Mouse (Mus musculus) MEL (cell line): ENCODE data around the gene Bcl11b. TPM values are rescaled to one million over a fixed set of nuclear protein-coding genes. Genes with fewer than 3 reads are reported as not detected.

Experiments
- DNase-seq: peaks from one replicate; pipeline ENCODE4 v3.0.0; 2011; ENCODE audit warnings: low read depth, low spot score
- H3K27ac ChIP-seq: 2 replicates; pipeline ENCODE4 v1.5.1; 2012; ENCODE audit warnings: low read depth, mild to moderate bottlenecking, control low read depth, low read length, moderate library complexity; ENCODE audit not compliant: control insufficient read depth
- H3K27me3 ChIP-seq, 2 experiments: fragments of 150-350 bp in 1 of 2; sonication (generic) in 1 of 2; 2 replicates each; pipeline ENCODE4 v1.6.1; 2012; ENCODE audit warnings: low read length in 2 of 2, mild to moderate bottlenecking in 2 of 2, improper control_type of control experiment in 1 of 2, moderate library complexity in 1 of 2; ENCODE audit not compliant: insufficient read depth in 2 of 2, control insufficient read depth in 1 of 2
- H3K36me3 ChIP-seq, 2 experiments: 2 replicates each; pipeline ENCODE4 v1.6.1; 2012 to 2014; ENCODE audit warnings: low read length in 2 of 2, improper control_type of control experiment in 1 of 2, inconsistent platforms in 1 of 2, mild to moderate bottlenecking in 1 of 2; ENCODE audit not compliant: insufficient read depth in 2 of 2, control insufficient read depth in 1 of 2
- H3K4me1 ChIP-seq, 2 experiments: fragments of 150-350 bp in 1 of 2; sonication (generic) in 1 of 2; 2 replicates each; pipeline ENCODE4 v1.6.1; 2012; ENCODE audit warnings: low read length in 2 of 2, improper control_type of control experiment in 1 of 2, mild to moderate bottlenecking in 1 of 2; ENCODE audit not compliant: insufficient read depth in 2 of 2, control insufficient read depth in 1 of 2
- H3K4me3 ChIP-seq, 2 experiments: fragments of 150-350 bp in 1 of 2; sonication (generic) in 1 of 2; 2 replicates each; pipeline ENCODE4 v1.5.1; 2012; ENCODE audit warnings: low read depth in 2 of 2, low read length in 2 of 2, mild to moderate bottlenecking in 2 of 2, moderate library complexity in 2 of 2, control low read depth in 1 of 2, improper control_type of control experiment in 1 of 2; ENCODE audit not compliant: control insufficient read depth in 1 of 2, insufficient read depth in 1 of 2
- H3K79me2 ChIP-seq: 2 replicates; pipeline ENCODE4 v1.6.1; 2012; ENCODE audit warnings: mild to moderate bottlenecking, low read length, moderate library complexity; ENCODE audit not compliant: control insufficient read depth, poor library complexity, insufficient read depth
- H3K9ac ChIP-seq: 2 replicates; pipeline ENCODE4 v1.6.1; 2012; ENCODE audit warnings: low read depth, mild to moderate bottlenecking, control low read depth, low read length, moderate library complexity; ENCODE audit not compliant: control insufficient read depth, poor library complexity, severe bottlenecking
- H3K9me3 ChIP-seq: fragments of 150-350 bp; sonication (generic); replicated peaks from 2 replicates; pipeline ENCODE4 v1.6.1; 2012; ENCODE audit warnings: mild to moderate bottlenecking, low read length, improper control_type of control experiment, moderate library complexity; ENCODE audit not compliant: insufficient read depth
- BHLHE40 ChIP-seq: IDR thresholded peaks from 2 replicates; pipeline ENCODE4 v1.6.1; 2012; ENCODE audit warnings: low read depth, mild to moderate bottlenecking, inconsistent platforms, low read length, improper control_type of control experiment, borderline replicate concordance
- CHD1 ChIP-seq: IDR thresholded peaks from 2 replicates; pipeline ENCODE4 v1.6.1; 2012; ENCODE audit warnings: low read depth, mild to moderate bottlenecking, inconsistent platforms, low read length, improper control_type of control experiment
- CTCF ChIP-seq, 3 experiments: IDR thresholded peaks in 2 of 3; conservative IDR thresholded peaks in 1 of 3; 2 replicates each; pipeline ENCODE4 v1.5.1; 2011 to 2012; ENCODE audit warnings: low read length in 3 of 3, low read depth in 2 of 3, mild to moderate bottlenecking in 2 of 3, improper control_type of control experiment in 1 of 3, inconsistent platforms in 1 of 3, mixed read lengths in 1 of 3, moderate library complexity in 1 of 3; ENCODE audit not compliant: control insufficient read depth in 1 of 3, insufficient read depth in 1 of 3, poor library complexity in 1 of 3, severe bottlenecking in 1 of 3
- ELF1 ChIP-seq: IDR thresholded peaks from 2 replicates; pipeline ENCODE4 v1.6.1; 2014; ENCODE audit warnings: low read depth, mild to moderate bottlenecking, inconsistent platforms, low read length, improper control_type of control experiment, moderate library complexity
- ETS1 ChIP-seq: IDR thresholded peaks from 2 replicates; pipeline ENCODE4 v1.6.1; 2012; ENCODE audit warnings: low read depth, mild to moderate bottlenecking, inconsistent platforms, low read length, improper control_type of control experiment, moderate library complexity
- GABPA ChIP-seq: IDR thresholded peaks from 2 replicates; pipeline ENCODE4 v1.6.1; 2012; ENCODE audit warnings: low read depth, mild to moderate bottlenecking, inconsistent platforms, low read length, improper control_type of control experiment, moderate library complexity
- HCFC1 ChIP-seq: IDR thresholded peaks from 2 replicates; pipeline ENCODE4 v1.6.1; 2012; ENCODE audit warnings: low read depth, mild to moderate bottlenecking, inconsistent platforms, low read length, improper control_type of control experiment, moderate library complexity
- JUND ChIP-seq: IDR thresholded peaks from 2 replicates; pipeline ENCODE4 v1.6.1; 2011; ENCODE audit warnings: low read depth, mild to moderate bottlenecking, improper control_type of control experiment, low read length
- KAT2A ChIP-seq: conservative IDR thresholded peaks from 2 replicates; pipeline ENCODE4 v1.6.1; 2012; ENCODE audit warnings: low read depth, low read length, improper control_type of control experiment, inconsistent platforms
- MAFK ChIP-seq: IDR thresholded peaks from 2 replicates; pipeline ENCODE4 v1.6.1; 2011; ENCODE audit warnings: low read depth, mild to moderate bottlenecking, low read length, improper control_type of control experiment, borderline replicate concordance
- MAZ ChIP-seq: IDR thresholded peaks from 2 replicates; pipeline ENCODE4 v1.6.1; 2012; ENCODE audit warnings: low read depth, mild to moderate bottlenecking, inconsistent platforms, low read length, improper control_type of control experiment
- MXI1 ChIP-seq: IDR thresholded peaks from 2 replicates; pipeline ENCODE4 v1.6.1; 2011; ENCODE audit warnings: mild to moderate bottlenecking, low read depth, low read length, improper control_type of control experiment
- NELFE ChIP-seq: IDR thresholded peaks from 2 replicates; pipeline ENCODE4 v1.6.1; 2011; ENCODE audit warnings: low read depth, low read length, improper control_type of control experiment
- NRF1 ChIP-seq: IDR thresholded peaks from 2 replicates; pipeline ENCODE4 v1.6.1; 2014; ENCODE audit warnings: low read depth, mild to moderate bottlenecking, inconsistent platforms, low read length, improper control_type of control experiment, moderate library complexity; ENCODE audit not compliant: poor library complexity, insufficient read depth, severe bottlenecking
- POLR2AphosphoS2 ChIP-seq: IDR thresholded peaks from 2 replicates; pipeline ENCODE4 v1.6.1; 2011; ENCODE audit warnings: low read length, improper control_type of control experiment
- POLR2AphosphoS5 ChIP-seq: IDR thresholded peaks from 2 replicates; pipeline ENCODE4 v1.6.1; 2012; ENCODE audit warnings: low read depth, borderline replicate concordance, mild to moderate bottlenecking, inconsistent platforms, low read length, moderate library complexity, mixed read lengths
- RAD21 ChIP-seq: IDR thresholded peaks from 2 replicates; pipeline ENCODE4 v1.6.1; 2011; ENCODE audit warnings: mild to moderate bottlenecking, low read depth, low read length, improper control_type of control experiment
- RCOR1 ChIP-seq: IDR thresholded peaks from 2 replicates; pipeline ENCODE4 v1.6.1; 2012; ENCODE audit warnings: low read depth, mild to moderate bottlenecking, inconsistent platforms, low read length, improper control_type of control experiment
- SMC3 ChIP-seq: IDR thresholded peaks from 2 replicates; pipeline ENCODE4 v1.6.1; 2011; ENCODE audit warnings: low read depth, low read length, improper control_type of control experiment
- TBP ChIP-seq: IDR thresholded peaks from 2 replicates; pipeline ENCODE4 v1.8.0; 2011; ENCODE audit warnings: low read depth, low read length, improper control_type of control experiment
- USF1 ChIP-seq: IDR thresholded peaks from 2 replicates; pipeline ENCODE4 v1.6.1; 2014; ENCODE audit warnings: low read depth, mild to moderate bottlenecking, inconsistent platforms, low read length, improper control_type of control experiment, moderate library complexity
- ZKSCAN1 ChIP-seq: IDR thresholded peaks from 2 replicates; pipeline ENCODE4 v1.6.1; 2012; ENCODE audit warnings: low read depth, mild to moderate bottlenecking, inconsistent platforms, low read length, improper control_type of control experiment, moderate library complexity
- ZMIZ1 ChIP-seq: IDR thresholded peaks from 2 replicates; pipeline ENCODE4 v1.6.1; 2012; ENCODE audit warnings: low read depth, mild to moderate bottlenecking, inconsistent platforms, low read length, improper control_type of control experiment, moderate library complexity
- ZNF384 ChIP-seq: IDR thresholded peaks from 2 replicates; pipeline ENCODE4 v1.6.1; 2012; ENCODE audit warnings: low read depth, mild to moderate bottlenecking, inconsistent platforms, low read length, improper control_type of control experiment
- polyA plus RNA-seq, 2 experiments: library from polyadenylated mRNA; stranded (reverse) in 1 of 2; unstranded in 1 of 2; fragments of >175 nt in 1 of 2; fragments of >200 nt in 1 of 2; gene quantifications; 2 replicates each; pipeline versions ENCODE4 v1.2.1 to v1.2.4; 2012; ENCODE audit warnings: low replicate concordance in 2 of 2, low read depth in 1 of 2; ENCODE audit not compliant: insufficient read length in 2 of 2, insufficient read depth in 1 of 2, missing spikeins in 1 of 2
- total RNA-seq: library from RNA; depleted of rRNA; stranded (reverse); fragments of 300-350 nt; gene quantifications from 2 replicates; pipeline ENCODE4 v1.2.3, GENCODE M21; 2012

Gene Bcl11b
- total and polyA plus RNA-seq, 3 experiments: not detected

DNA sequence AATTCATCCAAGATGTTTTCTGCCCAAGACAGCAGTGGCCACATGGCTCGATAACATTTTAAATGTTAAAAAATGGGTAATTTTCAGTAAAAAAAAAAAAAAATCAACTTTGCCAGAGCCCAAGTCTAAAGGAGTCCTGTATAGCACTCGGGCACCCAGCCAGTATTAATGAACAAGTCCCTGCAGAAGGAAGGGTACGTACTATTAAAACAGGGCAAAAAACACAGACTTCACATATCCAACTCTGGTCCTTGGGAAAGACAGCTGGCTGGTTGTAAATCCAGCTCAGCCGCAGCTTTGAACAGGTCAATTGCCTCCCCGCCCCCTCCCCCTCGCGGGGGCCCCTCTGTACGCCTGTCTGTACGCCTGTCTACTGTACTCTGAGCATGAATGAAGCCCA, 127.2 kb downstream of the Bcl11b start:
- Histone ChIP-seq H3K27ac (no peak overlapping the region), H3K79me2 (no peaks in the 10 kb centered on the region), H3K4me3 (no peak overlapping the region), H3K27me3 (no peaks in the 10 kb centered on the region), H3K9ac (no peak overlapping the region), H3K9me3 (no peaks in the 10 kb centered on the region), H3K4me1 (no peaks in the 10 kb centered on the region), H3K36me3 (no peaks in the 10 kb centered on the region)
- no peak for DNase-seq
- TF ChIP-seq ELF1 (no peak), CTCF (IDR thresholded peaks at IDR 0.05 in 2 of 3, conservative IDR thresholded peaks at IDR 0.05 in 1 of 3; ENCODE audit: control insufficient read depth in 1 of 3, insufficient read depth in 1 of 3, low read depth in 2 of 3, low read length in 3 of 3, poor library complexity in 1 of 3, severe bottlenecking in 1 of 3) (no peak), ZKSCAN1 (no peak), CHD1 (no peak), MAZ (no peak), ZMIZ1 (no peak), SMC3 (no peak), RCOR1 (no peak), KAT2A (no peak), ZNF384 (no peak), HCFC1 (no peak), POLR2AphosphoS5 (no peak), RAD21 (no peak), GABPA (no peak), MAFK (no peak), ETS1 (no peak), NRF1 (no peak), NELFE (no peak)

DNA sequence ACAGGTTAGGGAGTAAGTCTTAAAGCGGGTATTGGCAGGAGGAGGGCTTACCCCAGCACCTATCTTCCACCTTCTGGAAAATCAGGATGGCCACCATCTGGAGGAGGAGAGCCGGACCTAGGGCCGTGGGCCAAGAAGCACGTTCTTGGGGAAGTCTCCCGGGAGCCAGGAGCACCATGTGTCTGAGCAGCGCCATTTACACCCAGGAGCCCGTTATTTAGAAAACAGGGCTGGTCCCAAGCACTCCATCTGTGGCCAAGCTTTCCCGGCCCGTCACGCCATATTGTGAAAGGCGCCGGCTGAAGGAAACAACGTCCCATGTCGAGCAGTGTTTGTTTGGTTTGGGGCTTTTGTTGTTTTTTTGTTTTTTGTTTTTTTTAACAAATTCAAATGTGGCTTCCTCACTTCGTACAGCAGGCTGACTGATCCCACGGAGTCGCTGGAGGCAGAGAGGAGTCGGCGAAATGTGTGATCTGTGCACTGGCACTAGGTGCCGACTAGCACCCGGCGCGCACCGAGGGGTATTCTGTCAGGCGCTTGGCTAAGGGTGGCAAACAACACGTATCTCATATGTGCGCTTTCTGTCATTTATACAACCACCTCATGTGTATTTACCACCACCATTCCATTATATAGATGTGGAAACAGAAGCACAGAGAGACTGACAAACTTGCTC, 128.8 kb downstream of the Bcl11b start:
- Histone ChIP-seq H3K9ac (no peak overlapping the region), H3K9me3 (no peaks in the 10 kb centered on the region), H3K4me3 (no peak overlapping the region), H3K4me1 (no peaks in the 10 kb centered on the region), H3K27ac (no peak overlapping the region), H3K27me3 (no peaks in the 10 kb centered on the region), H3K79me2 (no peaks in the 10 kb centered on the region), H3K36me3 (no peaks in the 10 kb centered on the region)
- DNase-seq: no peak
- TF ChIP-seq BHLHE40 (no peak), JUND (no peak), HCFC1 (no peak), CHD1 (no peak), GABPA (no peak), ELF1 (no peak), USF1 (no peak), POLR2AphosphoS2 (no peak), MXI1 (no peak), MAFK (no peak), RCOR1 (no peak), TBP (no peak), RAD21 (no peak), ZKSCAN1 (no peak), POLR2AphosphoS5 (no peak), NRF1 (no peak), MAZ (no peak)
